Mouse (Mus musculus): ENCODE measurements around the gene Gsk3b. TPM values are rescaled to one million over a fixed set of nuclear protein-coding genes. Genes with fewer than 3 reads are reported as not detected.
A peak's percentile ranks its signal among the peaks of the same experiment; 100 is the strongest.

Gsk3b gene
- total and polyA plus RNA-seq, 2 experiments: 4.8 to 11.8 TPM

- WGBS: 90% methylated on average over 5 of the region's 5 CpGs
- TF ChIP-seq CTCF (IDR thresholded peaks at IDR 0.05; ENCODE audit: low read depth, low read length) (no peak), POLR2A (IDR thresholded peaks at IDR 0.05; ENCODE audit: extremely low read depth, insufficient read depth, low read length) (no peak)
- DNase-seq (ENCODE audit: extremely low read depth, low read depth, low spot score): no peak
These were observed 30.5 kb downstream of the Gsk3b start for GRCm38 (mm10) chr16:38119286-38119685.

DNA sequence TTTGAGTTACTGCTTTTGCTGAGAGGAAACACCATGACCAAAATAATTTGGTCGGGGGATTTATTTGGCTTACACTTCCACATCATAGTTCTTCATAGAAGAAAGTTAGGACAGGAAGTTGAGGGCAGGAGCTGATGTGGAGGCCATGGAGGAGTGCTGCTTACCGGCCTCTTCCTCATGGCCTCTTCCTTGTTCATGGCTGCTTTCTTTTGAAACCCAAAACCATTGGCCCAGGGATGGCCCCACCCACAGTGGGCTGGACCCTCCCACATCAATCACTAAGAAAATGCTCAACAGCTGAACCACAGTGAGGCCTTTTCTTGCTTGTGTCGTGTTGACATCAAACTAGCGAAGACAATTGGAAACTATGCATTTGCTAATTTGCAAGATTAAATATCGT is 40.4 kb downstream of the Gsk3b start:
- no peak for DNase-seq (ENCODE audit: extremely low read depth, low read depth, low spot score)
- H3K4me1 ChIP-seq (ENCODE audit: control insufficient read depth, insufficient read depth, low read length): peaks cover 16% of the 10 kb centered on the region
- TF ChIP-seq CTCF (IDR thresholded peaks at IDR 0.05; ENCODE audit: low read depth, low read length): no peak
- TF ChIP-seq POLR2A (IDR thresholded peaks at IDR 0.05; ENCODE audit: extremely low read depth, insufficient read depth, low read length): no peak
- peaks cover 31% of the 10 kb centered on the region; the same call in 1 of the 2 replicates for H3K79me2 ChIP-seq (ENCODE audit: control insufficient read depth, insufficient read depth, low read length)
- no peaks in the 10 kb centered on the region for H3K36me3 ChIP-seq (ENCODE audit: control insufficient read depth, insufficient read depth, low read length)
- H3K4me3 ChIP-seq (ENCODE audit: insufficient read depth, low read depth, low read length): no peak overlapping the region
- H3K9ac ChIP-seq (ENCODE audit: low read depth, low read length): no peak overlapping the region
- no peaks in the 10 kb centered on the region for H3K27me3 ChIP-seq (ENCODE audit: control insufficient read depth, insufficient read depth, low read length)
- 83% methylated on average over 5 of the region's 5 CpGs for WGBS
- no peak overlapping the region for H3K27ac ChIP-seq (replicated peaks; ENCODE audit: insufficient read depth, low read depth, low read length)

More at GRCm38 (mm10) chr16:38119286-38119685, 30.5 kb downstream of the Gsk3b start:
- H3K9ac ChIP-seq (ENCODE audit: low read depth, low read length): no peak overlapping the region
- no peaks in the 10 kb centered on the region for H3K36me3 ChIP-seq (ENCODE audit: control insufficient read depth, insufficient read depth, low read length)
- H3K4me3 ChIP-seq (ENCODE audit: insufficient read depth, low read depth, low read length): no peak overlapping the region
- H3K4me1 ChIP-seq (ENCODE audit: control insufficient read depth, insufficient read depth, low read length): peaks cover 11% of the 10 kb centered on the region
- H3K79me2 ChIP-seq (ENCODE audit: control insufficient read depth, insufficient read depth, low read length): peaks cover 43% of the 10 kb centered on the region
- H3K27me3 ChIP-seq (ENCODE audit: control insufficient read depth, insufficient read depth, low read length): no peaks in the 10 kb centered on the region
- H3K27ac ChIP-seq (replicated peaks; ENCODE audit: insufficient read depth, low read depth, low read length): no peak overlapping the region

DNA sequence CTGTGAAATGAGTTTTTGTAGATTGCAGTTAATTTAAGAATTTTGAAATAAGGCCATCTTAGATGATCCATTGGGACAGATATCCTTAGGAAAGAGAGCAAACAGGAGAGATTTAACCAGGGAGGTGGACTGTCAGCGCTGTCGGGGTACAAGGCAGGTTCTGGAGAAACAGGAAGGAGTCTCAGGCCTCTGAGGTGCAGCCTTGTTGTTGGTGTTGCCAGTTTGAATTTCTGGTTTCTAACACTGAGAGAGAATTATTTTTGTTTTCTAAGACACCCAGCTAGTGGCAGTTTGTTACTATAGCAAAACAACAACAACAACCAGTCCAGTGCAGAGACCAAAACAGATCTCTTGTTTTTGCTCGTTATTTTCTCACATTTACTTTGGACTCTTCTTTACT is 42.2 kb downstream of the Gsk3b start:
- H3K4me1 ChIP-seq (ENCODE audit: control insufficient read depth, insufficient read depth, low read length): peaks cover 22% of the 10 kb centered on the region
- no peaks in the 10 kb centered on the region for H3K27me3 ChIP-seq (ENCODE audit: control insufficient read depth, insufficient read depth, low read length)
- no peak overlapping the region for H3K4me3 ChIP-seq (ENCODE audit: insufficient read depth, low read depth, low read length)
- no peaks in the 10 kb centered on the region for H3K36me3 ChIP-seq (ENCODE audit: control insufficient read depth, insufficient read depth, low read length)
- no peak overlapping the region for H3K27ac ChIP-seq (replicated peaks; ENCODE audit: insufficient read depth, low read depth, low read length)
- no peak for DNase-seq (ENCODE audit: extremely low read depth, low read depth, low spot score)
- TF ChIP-seq POLR2A (IDR thresholded peaks at IDR 0.05; ENCODE audit: extremely low read depth, insufficient read depth, low read length) (no peak), CTCF (IDR thresholded peaks at IDR 0.05; ENCODE audit: low read depth, low read length) (no peak)
- no peak overlapping the region for H3K9ac ChIP-seq (ENCODE audit: low read depth, low read length)
- 71% methylated on average over 3 of the region's 3 CpGs for WGBS
- H3K79me2 ChIP-seq (ENCODE audit: control insufficient read depth, insufficient read depth, low read length): peaks cover 35% of the 10 kb centered on the region

DNA sequence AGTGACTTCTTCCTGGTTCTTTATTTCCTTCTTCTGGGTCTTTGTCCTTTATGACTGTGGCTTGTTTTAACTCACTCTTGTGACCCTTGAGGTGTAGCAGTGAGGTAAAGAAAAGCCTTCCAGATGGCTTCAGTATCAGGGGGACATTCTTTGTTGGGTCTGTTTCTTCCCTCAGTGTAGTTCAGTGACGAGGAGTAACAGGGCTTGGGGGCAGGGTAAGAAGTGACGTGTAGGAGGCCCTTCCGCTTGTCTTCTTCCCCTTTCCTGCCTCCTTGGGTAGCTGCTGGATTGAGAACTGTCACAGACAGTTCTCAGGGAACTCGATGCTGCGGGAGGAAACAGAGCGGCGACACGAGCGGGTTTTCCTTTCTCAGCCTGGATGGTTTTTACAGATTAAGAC is 43.0 kb downstream of the Gsk3b start:
- Histone ChIP-seq H3K9ac (ENCODE audit: low read depth, low read length) (no peak overlapping the region), H3K36me3 (ENCODE audit: control insufficient read depth, insufficient read depth, low read length) (no peaks in the 10 kb centered on the region), H3K4me1 (ENCODE audit: control insufficient read depth, insufficient read depth, low read length) (peaks cover 22% of the 10 kb centered on the region), H3K4me3 (ENCODE audit: insufficient read depth, low read depth, low read length) (no peak overlapping the region), H3K27ac (replicated peaks; ENCODE audit: insufficient read depth, low read depth, low read length) (no peak overlapping the region), H3K79me2 (ENCODE audit: control insufficient read depth, insufficient read depth, low read length) (peaks cover 37% of the 10 kb centered on the region), H3K27me3 (ENCODE audit: control insufficient read depth, insufficient read depth, low read length) (no peaks in the 10 kb centered on the region)
- no peak for DNase-seq (ENCODE audit: extremely low read depth, low read depth, low spot score)
- 60% methylated on average over 9 of the region's 9 CpGs for WGBS
- TF ChIP-seq CTCF (IDR thresholded peaks at IDR 0.05; ENCODE audit: low read depth, low read length) (no peak), POLR2A (IDR thresholded peaks at IDR 0.05; ENCODE audit: extremely low read depth, insufficient read depth, low read length) (no peak)

DNA sequence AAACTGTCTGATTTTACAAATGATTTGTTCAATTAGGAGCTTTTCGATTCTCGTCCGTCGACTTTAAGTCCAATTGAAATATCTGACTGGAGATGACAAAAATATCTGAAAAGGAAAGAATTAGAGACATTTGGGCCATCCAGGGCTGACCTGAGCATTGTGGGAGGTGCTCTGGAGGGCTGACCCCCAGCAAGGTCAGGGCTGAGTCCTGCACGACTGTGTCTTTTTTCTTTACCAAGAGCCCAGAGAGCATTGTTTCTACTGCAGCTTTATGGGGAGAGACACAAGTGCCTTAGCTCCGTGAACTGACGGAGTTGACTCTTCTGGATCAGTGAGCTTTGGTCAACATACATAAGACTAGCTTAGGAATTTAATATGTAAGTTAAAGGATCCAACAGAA is 43.4 kb downstream of the Gsk3b start:
- no peak for TF ChIP-seq POLR2A (IDR thresholded peaks at IDR 0.05; ENCODE audit: extremely low read depth, insufficient read depth, low read length)
- TF ChIP-seq CTCF (IDR thresholded peaks at IDR 0.05; ENCODE audit: low read depth, low read length): no peak
- no peak overlapping the region for H3K27ac ChIP-seq (replicated peaks; ENCODE audit: insufficient read depth, low read depth, low read length)
- peaks cover 38% of the 10 kb centered on the region for H3K79me2 ChIP-seq (ENCODE audit: control insufficient read depth, insufficient read depth, low read length)
- DNase-seq (ENCODE audit: extremely low read depth, low read depth, low spot score): no peak
- peaks cover 22% of the 10 kb centered on the region for H3K4me1 ChIP-seq (ENCODE audit: control insufficient read depth, insufficient read depth, low read length)
- no peak overlapping the region for H3K9ac ChIP-seq (ENCODE audit: low read depth, low read length)
- no peaks in the 10 kb centered on the region for H3K27me3 ChIP-seq (ENCODE audit: control insufficient read depth, insufficient read depth, low read length)
- 63% methylated on average over 7 of the region's 7 CpGs for WGBS
- H3K36me3 ChIP-seq (ENCODE audit: control insufficient read depth, insufficient read depth, low read length): no peaks in the 10 kb centered on the region
- H3K4me3 ChIP-seq (ENCODE audit: insufficient read depth, low read depth, low read length): no peak overlapping the region

DNA sequence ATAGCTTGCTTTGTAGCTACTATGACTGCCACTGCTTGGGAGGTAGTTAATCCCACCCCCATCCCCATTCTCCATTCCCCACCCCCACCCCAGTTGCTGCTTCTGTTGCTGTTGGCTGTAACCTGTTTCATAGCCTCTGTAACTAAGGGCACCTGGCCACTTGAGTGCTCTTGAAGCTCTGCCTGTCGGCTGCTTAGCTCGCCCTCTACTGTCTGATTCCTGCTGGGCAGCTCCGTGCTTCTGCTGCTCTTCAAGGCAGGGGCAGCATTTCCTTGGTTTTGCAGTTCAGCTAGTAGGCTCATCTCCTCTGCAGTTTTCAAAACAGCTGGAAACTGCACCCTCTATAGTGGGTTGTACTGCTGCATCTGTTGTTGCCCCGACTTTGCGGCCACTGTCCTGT is 48.5 kb downstream of the Gsk3b start:
- peaks cover 45% of the 10 kb centered on the region for H3K79me2 ChIP-seq (ENCODE audit: control insufficient read depth, insufficient read depth, low read length)
- no peaks in the 10 kb centered on the region for H3K36me3 ChIP-seq (ENCODE audit: control insufficient read depth, insufficient read depth, low read length)
- TF ChIP-seq CTCF (IDR thresholded peaks at IDR 0.05; ENCODE audit: low read depth, low read length) (peak; percentile 87), POLR2A (IDR thresholded peaks at IDR 0.05; ENCODE audit: extremely low read depth, insufficient read depth, low read length) (no peak)
- 48% methylated on average over 5 of the region's 5 CpGs for WGBS
- no peak overlapping the region for H3K4me3 ChIP-seq (ENCODE audit: insufficient read depth, low read depth, low read length)
- no peak overlapping the region for H3K9ac ChIP-seq (ENCODE audit: low read depth, low read length)
- H3K27me3 ChIP-seq (ENCODE audit: control insufficient read depth, insufficient read depth, low read length): no peaks in the 10 kb centered on the region
- H3K27ac ChIP-seq (replicated peaks; ENCODE audit: insufficient read depth, low read depth, low read length): no peak overlapping the region
- peaks cover 14% of the 10 kb centered on the region for H3K4me1 ChIP-seq (ENCODE audit: control insufficient read depth, insufficient read depth, low read length)
- DNase-seq (ENCODE audit: extremely low read depth, low read depth, low spot score): peak; percentile 72

Data from liver, adult 2 months (tissue).